Mouse (Mus musculus): ENCODE data around the gene Pde4d. TPM values are rescaled to one million over a fixed set of nuclear protein-coding genes. Genes with fewer than 3 reads are reported as not detected.
A peak's percentile ranks its signal among the peaks of the same experiment; 100 is the strongest.

The Pde4d gene
- polyA plus RNA-seq, 1 experiment: 12.7 TPM

- TF ChIP-seq GATA1 (IDR thresholded peaks at IDR 0.05; ENCODE audit: low read length): no peak
These were observed 1173.5 kb downstream of the Pde4d start for GRCm38 (mm10) chr13:109623201-109623600.

- no peak for TF ChIP-seq GATA1 (IDR thresholded peaks at IDR 0.05; ENCODE audit: low read length)
These were observed 1175.1 kb downstream of the Pde4d start for GRCm38 (mm10) chr13:109624772-109625349.

GRCm38 (mm10) chr13:109625466-109626129 lies 1175.8 kb downstream of the Pde4d start:
- no peak for TF ChIP-seq GATA1 (IDR thresholded peaks at IDR 0.05; ENCODE audit: low read length)

- TF ChIP-seq GATA1 (IDR thresholded peaks at IDR 0.05; ENCODE audit: low read length): no peak
These were observed 1177.5 kb downstream of the Pde4d start for GRCm38 (mm10) chr13:109627265-109627664.

- TF ChIP-seq GATA1 (IDR thresholded peaks at IDR 0.05; ENCODE audit: low read length): no peak
These were observed 1178.9 kb downstream of the Pde4d start for GRCm38 (mm10) chr13:109628606-109629005.

GRCm38 (mm10) chr13:109629216-109629615 lies 1179.5 kb downstream of the Pde4d start:
- no peak for TF ChIP-seq GATA1 (IDR thresholded peaks at IDR 0.05; ENCODE audit: low read length)

- no peak for TF ChIP-seq GATA1 (IDR thresholded peaks at IDR 0.05; ENCODE audit: low read length)
These were observed 1181.8 kb downstream of the Pde4d start for GRCm38 (mm10) chr13:109631399-109632026.

GRCm38 (mm10) chr13:109632387-109633036 lies 1182.8 kb downstream of the Pde4d start:
- TF ChIP-seq GATA1 (IDR thresholded peaks at IDR 0.05; ENCODE audit: low read length): no peak

GRCm38 (mm10) chr13:109633037-109633418 lies 1183.3 kb downstream of the Pde4d start:
- TF ChIP-seq GATA1 (IDR thresholded peaks at IDR 0.05; ENCODE audit: low read length): no peak

GRCm38 (mm10) chr13:109635901-109636520 lies 1186.3 kb downstream of the Pde4d start:
- no peak for TF ChIP-seq GATA1 (IDR thresholded peaks at IDR 0.05; ENCODE audit: low read length)

- TF ChIP-seq GATA1 (IDR thresholded peaks at IDR 0.05; ENCODE audit: low read length): no peak
These were observed 1188.5 kb downstream of the Pde4d start for GRCm38 (mm10) chr13:109638273-109638672.

GRCm38 (mm10) chr13:109639286-109639685 lies 1189.5 kb downstream of the Pde4d start:
- no peak for TF ChIP-seq GATA1 (IDR thresholded peaks at IDR 0.05; ENCODE audit: low read length)

GRCm38 (mm10) chr13:109641562-109641961 lies 1191.8 kb downstream of the Pde4d start:
- TF ChIP-seq GATA1 (IDR thresholded peaks at IDR 0.05; ENCODE audit: low read length): no peak

- no peak for TF ChIP-seq GATA1 (IDR thresholded peaks at IDR 0.05; ENCODE audit: low read length)
These were observed 1193.7 kb downstream of the Pde4d start for GRCm38 (mm10) chr13:109643419-109643818.

- peak; percentile 41 for TF ChIP-seq GATA1 (IDR thresholded peaks at IDR 0.05; ENCODE audit: low read length)
These were observed 1194.3 kb downstream of the Pde4d start for GRCm38 (mm10) chr13:109644086-109644485.
